Mouse (Mus musculus) spleen, adult 2 months (tissue): ENCODE results near the gene Ak2.

ENCODE experiments used
- CTCF ChIP-seq: fragments of 200-500 bp; IDR thresholded peaks from 2 replicates; pipeline ENCODE4 v1.5.1; 2011; ENCODE audit warnings: mild to moderate bottlenecking, inconsistent platforms; ENCODE audit not compliant: insufficient read depth, insufficient read length, insufficient replicate concordance; ENCODE audit errors: extremely low read depth
- POLR2A ChIP-seq: fragments of 200-500 bp; IDR thresholded peaks from 2 replicates; pipeline ENCODE4 v1.6.1; 2011; ENCODE audit warnings: low read depth, low read length, inconsistent platforms

DNA sequence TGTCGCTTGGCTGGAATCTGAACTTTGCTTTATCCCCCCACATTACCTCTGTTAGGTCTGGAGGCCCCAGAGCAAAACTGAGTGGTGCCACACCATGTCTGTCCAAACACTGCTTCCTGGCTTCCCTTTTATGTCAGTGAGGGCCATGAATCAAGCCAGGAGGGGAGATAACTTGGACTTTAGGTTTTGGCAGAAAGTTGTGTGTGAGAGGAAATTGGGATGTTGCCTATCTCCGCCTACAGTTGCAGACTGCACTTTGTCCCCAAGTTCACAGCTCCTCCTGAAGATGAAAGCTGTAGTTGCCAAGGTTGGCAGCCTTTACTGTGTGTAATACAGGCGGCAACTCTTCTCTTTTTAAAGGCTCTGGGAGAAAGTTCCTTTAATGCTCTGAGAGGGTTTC is 9.0 kb downstream of the Ak2 start:
- TF ChIP-seq CTCF (no peak), POLR2A (no peak)
